Mouse (Mus musculus): ENCODE measurements at regions not wholly inside any gene's neighbourhood (a gene's known extent, or its start where the extent isn't known, plus 50 kb on each side); places are given as distances from the start of the nearest gene placed in this dataset.

DNA sequence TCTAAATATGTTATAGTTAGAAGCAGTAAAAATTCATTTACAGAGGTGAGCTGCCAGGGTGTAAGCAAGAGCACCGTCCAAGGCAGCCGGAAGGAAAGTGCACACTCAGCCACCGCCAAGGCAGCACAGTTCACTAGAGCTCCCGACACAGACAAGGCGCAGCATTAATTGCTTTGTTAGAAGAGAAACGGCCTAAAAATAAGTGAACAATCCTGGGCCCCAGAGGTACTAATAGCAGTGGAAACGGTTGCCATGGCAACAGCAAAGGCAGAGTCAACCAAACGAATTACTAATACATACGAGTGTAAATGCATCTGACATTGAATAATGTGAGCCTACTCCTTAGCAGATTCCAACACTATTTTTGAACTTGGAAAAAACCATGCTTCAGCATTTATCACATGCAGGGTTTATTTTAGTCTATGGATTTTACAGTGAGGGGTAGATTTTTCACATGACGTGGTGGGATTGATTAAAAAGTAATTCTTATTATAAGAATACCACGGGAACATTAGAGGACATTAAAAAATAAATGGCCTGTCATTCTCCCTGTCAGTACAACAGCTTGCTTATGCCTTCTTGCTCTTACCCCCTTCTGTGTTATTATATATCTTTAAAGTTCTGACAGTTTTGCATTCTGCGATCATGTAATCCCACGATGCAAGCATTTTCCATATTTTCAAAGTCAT lies 62.5 kb downstream of the Cavin4 start:
- H3K9ac ChIP-seq (ENCODE audit: low read depth, low read length): no peak overlapping the region
- 41% methylated on average over 13 of the region's 13 CpGs for WGBS
- no peaks in the 10 kb centered on the region for H3K4me1 ChIP-seq (replicated peaks; ENCODE audit: control insufficient read depth, insufficient read depth, low read length)
- H3K27ac ChIP-seq (ENCODE audit: low read depth, low read length): peak overlapping the region; percentile 63; the same call in 1 of the 2 replicates
- H3K9me3 ChIP-seq (ENCODE audit: control insufficient read depth, low read length): no peaks in the 10 kb centered on the region
- no peaks in the 10 kb centered on the region for H3K36me3 ChIP-seq (ENCODE audit: control insufficient read depth, insufficient read depth, low read length)
- H3K4me3 ChIP-seq (ENCODE audit: low read depth, low read length): no peak overlapping the region
- ATAC-seq (ENCODE audit: low FRiP score) (peak; percentile 78), DNase-seq (ENCODE audit: low spot score) (peak; percentile 69)
- H3K4me2 ChIP-seq (replicated peaks; ENCODE audit: low read depth, low read length): no peak overlapping the region
- H3K27me3 ChIP-seq (ENCODE audit: control insufficient read depth, insufficient read depth, low read length): no peaks in the 10 kb centered on the region

DNA sequence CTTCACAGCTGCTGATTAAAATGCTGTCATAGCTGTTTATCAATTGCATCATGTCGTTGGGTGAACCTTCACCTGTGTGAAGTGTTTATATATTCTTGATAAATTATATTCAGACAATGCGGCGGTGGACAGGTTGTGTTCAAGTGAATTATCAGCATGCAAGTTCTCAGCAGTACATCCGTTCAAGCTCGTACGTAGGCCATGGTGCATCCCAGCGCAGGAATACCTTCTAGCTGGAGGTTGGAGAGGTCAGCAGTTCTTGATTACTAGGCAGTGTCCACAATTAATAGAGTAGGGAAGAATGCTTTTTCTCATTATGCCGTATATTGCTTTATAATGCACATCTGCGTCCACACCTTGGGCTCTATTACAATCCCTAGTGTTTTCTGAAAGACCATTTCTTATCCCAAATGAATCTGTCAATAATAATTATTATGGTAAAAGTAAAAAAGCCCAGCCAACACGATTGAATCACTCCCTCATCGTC lies 63.1 kb downstream of the Cavin4 start:
- 68% methylated on average over 11 of the region's 11 CpGs for WGBS
- Histone ChIP-seq H3K27ac (ENCODE audit: low read depth, low read length) (0 out of 2 replicates have a peak overlapping the region, but pooled peaks have one; percentile 25), H3K27me3 (ENCODE audit: control insufficient read depth, insufficient read depth, low read length) (no peaks in the 10 kb centered on the region), H3K9me3 (ENCODE audit: control insufficient read depth, low read length) (no peaks in the 10 kb centered on the region), H3K4me3 (ENCODE audit: low read depth, low read length) (no peak overlapping the region), H3K4me2 (replicated peaks; ENCODE audit: low read depth, low read length) (no peak overlapping the region), H3K9ac (ENCODE audit: low read depth, low read length) (no peak overlapping the region), H3K36me3 (ENCODE audit: control insufficient read depth, insufficient read depth, low read length) (no peaks in the 10 kb centered on the region), H3K4me1 (replicated peaks; ENCODE audit: control insufficient read depth, insufficient read depth, low read length) (no peaks in the 10 kb centered on the region)
- DNase-seq (ENCODE audit: low spot score): peak; percentile 30
- peak; percentile 82 for ATAC-seq (ENCODE audit: low FRiP score)

DNA sequence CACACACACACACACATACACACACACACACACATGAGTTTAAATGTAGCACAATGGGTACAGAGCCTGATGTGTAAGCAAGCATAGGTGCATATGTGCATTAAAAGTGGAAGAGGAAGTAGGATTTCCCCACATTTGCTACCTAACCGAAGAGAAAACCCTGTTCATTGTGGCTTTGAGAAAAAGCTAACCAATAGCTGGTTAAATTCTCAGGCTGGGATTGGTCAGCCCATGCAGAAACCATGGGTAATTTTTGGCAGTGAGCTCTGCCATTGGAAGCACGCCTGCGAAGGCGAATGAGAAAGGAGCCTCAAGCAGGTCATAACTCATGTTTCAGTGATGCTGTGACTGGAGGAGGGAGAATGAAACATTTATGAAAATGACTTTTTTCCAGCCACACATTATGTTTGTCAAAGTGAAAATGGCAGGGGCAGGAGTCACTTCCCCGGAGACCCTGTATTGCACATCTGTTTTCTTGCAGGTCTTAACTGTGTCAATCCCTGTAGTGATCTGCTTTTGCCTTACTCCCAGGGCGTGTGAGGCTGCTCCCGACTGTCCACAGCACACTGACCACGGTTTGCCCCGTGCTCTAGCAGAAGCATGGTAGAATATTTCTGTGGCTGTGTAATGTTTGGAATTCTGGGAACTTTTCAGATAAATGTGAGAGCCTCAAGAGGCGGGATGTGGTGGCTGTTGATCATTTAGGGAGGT lies 71.7 kb downstream of the Cavin4 start:
- no peak overlapping the region for H3K27ac ChIP-seq (ENCODE audit: low read depth, low read length)

DNA sequence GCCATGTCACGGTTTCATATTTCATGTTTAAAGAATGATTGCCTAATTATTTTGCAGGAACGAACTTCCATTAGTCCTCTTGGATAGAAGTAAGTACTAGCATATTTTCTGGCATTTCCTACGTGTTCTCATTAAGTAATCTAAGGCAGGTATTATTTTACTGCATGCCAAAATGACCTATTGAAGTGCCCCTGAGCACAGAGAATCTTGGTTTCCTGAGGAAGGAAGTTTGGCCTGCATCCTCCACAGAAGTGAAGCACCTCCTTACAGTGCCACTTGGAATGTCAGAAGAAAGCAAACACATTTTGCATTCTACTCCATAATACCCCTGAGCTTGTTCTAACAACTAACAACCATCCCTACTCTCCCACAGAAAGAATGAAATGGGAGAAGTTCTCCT lies 82.9 kb downstream of the Cavin4 start:
- H3K9ac ChIP-seq (ENCODE audit: low read depth, low read length): no peak overlapping the region
- H3K36me3 ChIP-seq (ENCODE audit: control insufficient read depth, insufficient read depth, low read length): no peaks in the 10 kb centered on the region
- no peak for DNase-seq (ENCODE audit: low spot score)
- H3K27ac ChIP-seq (ENCODE audit: low read depth, low read length): no peak overlapping the region
- no peak for ATAC-seq (ENCODE audit: low FRiP score)
- H3K9me3 ChIP-seq (ENCODE audit: control insufficient read depth, low read length): no peaks in the 10 kb centered on the region
- WGBS: 87% methylated on average over 3 of the region's 3 CpGs
- no peak overlapping the region for H3K4me3 ChIP-seq (ENCODE audit: low read depth, low read length)
- no peak overlapping the region for H3K4me2 ChIP-seq (replicated peaks; ENCODE audit: low read depth, low read length)
- H3K4me1 ChIP-seq (replicated peaks; ENCODE audit: control insufficient read depth, insufficient read depth, low read length): no peaks in the 10 kb centered on the region
- H3K27me3 ChIP-seq (ENCODE audit: control insufficient read depth, insufficient read depth, low read length): no peaks in the 10 kb centered on the region

More for the DNA sequence above, 71.7 kb downstream of the Cavin4 start:
- no peaks in the 10 kb centered on the region for H3K36me3 ChIP-seq (ENCODE audit: control insufficient read depth, insufficient read depth, low read length)
- peak; percentile 74; the same call in 1 of the 2 replicates for ATAC-seq (ENCODE audit: low FRiP score)
- H3K4me3 ChIP-seq (ENCODE audit: low read depth, low read length): no peak overlapping the region
- 69% methylated on average over 10 of the region's 10 CpGs for WGBS
- no peaks in the 10 kb centered on the region for H3K27me3 ChIP-seq (ENCODE audit: control insufficient read depth, insufficient read depth, low read length)
- no peaks in the 10 kb centered on the region for H3K9me3 ChIP-seq (ENCODE audit: control insufficient read depth, low read length)
- peak; percentile 12 for DNase-seq (ENCODE audit: low spot score)
- H3K9ac ChIP-seq (ENCODE audit: low read depth, low read length): no peak overlapping the region
- H3K4me1 ChIP-seq (replicated peaks; ENCODE audit: control insufficient read depth, insufficient read depth, low read length): no peaks in the 10 kb centered on the region
- no peak overlapping the region for H3K4me2 ChIP-seq (replicated peaks; ENCODE audit: low read depth, low read length)

DNA sequence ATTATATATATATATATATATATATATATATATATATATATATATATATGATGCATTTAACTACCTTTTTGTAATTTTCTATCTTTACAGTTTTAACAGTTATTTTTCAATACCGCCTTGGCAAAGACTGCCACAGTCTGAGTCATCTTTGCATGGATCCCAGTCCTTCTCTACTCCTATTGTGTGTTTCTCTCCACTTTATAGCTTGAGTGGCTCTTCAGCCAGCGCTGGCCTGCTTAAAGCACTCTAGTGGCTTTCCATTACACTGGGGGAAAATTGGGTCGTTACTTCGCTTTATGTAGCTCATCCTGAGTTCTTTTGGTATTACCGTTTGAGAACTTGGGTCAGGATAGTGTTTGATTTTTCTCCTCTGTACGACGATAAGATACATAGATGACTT lies 86.3 kb downstream of the Cavin4 start:
- ATAC-seq (ENCODE audit: low FRiP score) (no peak), DNase-seq (ENCODE audit: low spot score) (no peak)
- Histone ChIP-seq H3K36me3 (ENCODE audit: control insufficient read depth, insufficient read depth, low read length) (no peaks in the 10 kb centered on the region), H3K4me1 (replicated peaks; ENCODE audit: control insufficient read depth, insufficient read depth, low read length) (no peaks in the 10 kb centered on the region), H3K27ac (ENCODE audit: low read depth, low read length) (no peak overlapping the region), H3K4me3 (ENCODE audit: low read depth, low read length) (no peak overlapping the region), H3K4me2 (replicated peaks; ENCODE audit: low read depth, low read length) (no peak overlapping the region), H3K27me3 (ENCODE audit: control insufficient read depth, insufficient read depth, low read length) (no peaks in the 10 kb centered on the region), H3K9ac (ENCODE audit: low read depth, low read length) (no peak overlapping the region), H3K9me3 (ENCODE audit: control insufficient read depth, low read length) (no peaks in the 10 kb centered on the region)
- 93% methylated on average over 7 of the region's 7 CpGs for WGBS

DNA sequence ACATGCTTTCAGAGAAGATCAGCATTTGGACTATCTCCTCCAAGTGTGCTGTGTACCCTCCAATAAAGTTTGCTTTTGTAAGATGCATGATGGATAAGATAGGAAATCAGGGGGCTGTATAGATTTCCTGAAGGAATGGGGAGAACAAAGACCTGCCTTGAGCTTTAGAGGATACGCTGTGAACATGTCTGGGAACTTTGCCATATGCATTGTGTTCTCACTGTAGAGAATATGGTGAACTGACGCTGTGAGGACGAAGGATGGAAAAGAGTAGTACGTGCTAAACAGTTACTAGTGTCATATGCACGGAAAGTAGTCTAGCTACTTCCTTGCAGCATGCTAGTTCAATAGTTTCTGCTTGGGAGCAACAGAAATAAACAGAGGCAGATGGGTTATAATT lies 86.8 kb downstream of the Cavin4 start:
- H3K36me3 ChIP-seq (ENCODE audit: control insufficient read depth, insufficient read depth, low read length): no peaks in the 10 kb centered on the region
- no peaks in the 10 kb centered on the region for H3K4me1 ChIP-seq (replicated peaks; ENCODE audit: control insufficient read depth, insufficient read depth, low read length)
- H3K9ac ChIP-seq (ENCODE audit: low read depth, low read length): no peak overlapping the region
- H3K9me3 ChIP-seq (ENCODE audit: control insufficient read depth, low read length): no peaks in the 10 kb centered on the region
- ATAC-seq (ENCODE audit: low FRiP score) (no peak), DNase-seq (ENCODE audit: low spot score) (no peak)
- no peak overlapping the region for H3K27ac ChIP-seq (ENCODE audit: low read depth, low read length)
- no peak overlapping the region for H3K4me2 ChIP-seq (replicated peaks; ENCODE audit: low read depth, low read length)
- H3K27me3 ChIP-seq (ENCODE audit: control insufficient read depth, insufficient read depth, low read length): no peaks in the 10 kb centered on the region
- no peak overlapping the region for H3K4me3 ChIP-seq (ENCODE audit: low read depth, low read length)
- WGBS: 87% methylated on average over 5 of the region's 5 CpGs

DNA sequence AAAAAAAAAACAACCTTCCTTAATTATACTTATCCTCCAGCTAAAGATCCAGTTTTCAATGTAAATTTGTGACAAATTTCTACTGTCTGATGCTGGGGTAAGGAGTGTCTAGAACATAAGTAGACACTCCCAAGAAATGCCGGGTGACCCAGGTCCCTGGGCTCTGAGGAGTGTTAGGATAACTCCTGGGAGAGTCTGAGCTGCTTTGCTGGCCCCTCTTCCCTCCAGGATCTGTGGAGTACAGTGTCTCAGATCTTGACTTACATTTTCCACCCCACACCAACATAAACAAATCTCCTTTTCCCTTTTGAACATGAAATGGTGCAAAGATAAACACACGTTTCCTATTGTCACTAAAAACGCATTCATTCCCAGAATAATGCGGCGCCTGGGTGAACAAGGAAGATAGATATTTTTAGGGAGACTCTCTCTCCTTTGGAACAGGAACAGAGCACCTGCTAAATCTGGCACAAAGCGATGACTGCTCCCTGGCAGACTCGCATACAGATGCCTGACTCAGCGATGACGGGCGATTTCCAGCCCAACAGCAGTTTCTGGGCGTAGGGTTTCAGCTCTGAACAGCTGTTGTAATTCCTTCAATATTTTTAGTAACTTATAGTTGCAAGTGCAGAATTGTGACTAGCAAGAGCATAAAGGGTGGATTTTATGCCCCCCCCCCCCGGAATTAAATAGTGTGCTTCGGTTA lies 91.3 kb downstream of the Cavin4 start:
- no peak for ATAC-seq (ENCODE audit: low FRiP score)
- Histone ChIP-seq H3K4me3 (ENCODE audit: low read depth, low read length) (no peak overlapping the region), H3K9ac (ENCODE audit: low read depth, low read length) (no peak overlapping the region), H3K27ac (ENCODE audit: low read depth, low read length) (no peak overlapping the region), H3K4me2 (replicated peaks; ENCODE audit: low read depth, low read length) (no peak overlapping the region), H3K36me3 (ENCODE audit: control insufficient read depth, insufficient read depth, low read length) (no peaks in the 10 kb centered on the region), H3K4me1 (replicated peaks; ENCODE audit: control insufficient read depth, insufficient read depth, low read length) (no peaks in the 10 kb centered on the region), H3K9me3 (ENCODE audit: control insufficient read depth, low read length) (no peaks in the 10 kb centered on the region), H3K27me3 (ENCODE audit: control insufficient read depth, insufficient read depth, low read length) (no peaks in the 10 kb centered on the region)
- DNase-seq (ENCODE audit: low spot score): no peak
- WGBS: 84% methylated on average over 13 of the region's 13 CpGs

DNA sequence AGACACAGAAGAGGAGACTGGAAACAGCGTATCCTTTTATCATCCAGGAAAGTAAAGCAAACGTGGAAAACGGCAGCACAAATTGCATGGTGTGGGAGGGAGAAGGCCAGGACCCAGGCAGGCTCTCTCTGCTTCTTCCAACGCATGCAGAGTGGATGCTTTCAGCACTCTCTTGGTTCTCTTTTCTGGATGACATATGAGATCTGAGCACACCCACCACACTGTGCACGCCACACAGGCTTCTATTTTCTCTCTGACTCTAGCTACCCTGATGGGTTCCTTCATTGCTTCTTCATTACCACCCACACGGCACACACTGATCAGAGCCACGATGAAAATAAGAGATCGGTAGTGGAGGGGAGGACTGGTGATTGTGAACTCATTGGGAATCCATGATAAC lies 97.3 kb downstream of the Cavin4 start:
- WGBS: 86% methylated on average over 8 of the region's 8 CpGs
- no peak for ATAC-seq (ENCODE audit: low FRiP score)

More for the DNA sequence above, 97.3 kb downstream of the Cavin4 start:
- Histone ChIP-seq H3K9me3 (ENCODE audit: control insufficient read depth, low read length) (no peaks in the 10 kb centered on the region), H3K36me3 (ENCODE audit: control insufficient read depth, insufficient read depth, low read length) (no peaks in the 10 kb centered on the region), H3K27me3 (ENCODE audit: control insufficient read depth, insufficient read depth, low read length) (no peaks in the 10 kb centered on the region), H3K27ac (ENCODE audit: low read depth, low read length) (no peak overlapping the region), H3K4me2 (replicated peaks; ENCODE audit: low read depth, low read length) (no peak overlapping the region), H3K4me3 (ENCODE audit: low read depth, low read length) (no peak overlapping the region), H3K9ac (ENCODE audit: low read depth, low read length) (no peak overlapping the region), H3K4me1 (replicated peaks; ENCODE audit: control insufficient read depth, insufficient read depth, low read length) (no peaks in the 10 kb centered on the region)
- no peak for DNase-seq (ENCODE audit: low spot score)
